Mouse (Mus musculus) left cerebral cortex, postnatal 10 days (tissue): ENCODE results near the gene Pknox2. TPM values are rescaled to one million over a fixed set of nuclear protein-coding genes. Genes with fewer than 3 reads are reported as not detected.

Source experiments
- DNase-seq, 2 experiments: peaks; one replicate each; pipeline ENCODE4 v3.0.0; 2021 to 2022; ENCODE audit warnings: low spot score in 2 of 2, mixed read lengths in 1 of 2; ENCODE audit errors: extremely low spot score in 1 of 2
- intact Hi-C: fragments of 180-260 bp; cut with DNase I; formaldehyde crosslinking; loops from one replicate; pipeline ENCODE4 v1.15.1; 2025
- total RNA-seq, 2 experiments: library from RNA; stranded (reverse); gene quantifications; 2 replicates each; pipeline ENCODE4 v1.2.3; 2021

Gene Pknox2
- total RNA-seq, 2 experiments from 2014 or later: 72.9 to 75.7 TPM

- peak; percentile 86 to 91 for DNase-seq
- intact Hi-C loops: loop anchor here (1.0 to 5.0 kb wide), 2 partner anchors 175 to 262 kb away; no protein-coding TSS in a partner anchor
Measured at GRCm38 (mm10) chr9:36970651-36971050, 176.6 kb downstream of the Pknox2 start.

GRCm38 (mm10) chr9:36969131-36969530, 178.1 kb downstream of the Pknox2 start:
- intact Hi-C loops: loop anchor here (5.0 kb wide), 2 partner anchors 52 to 358 kb away; no protein-coding TSS in a partner anchor
- no peak for DNase-seq

DNA sequence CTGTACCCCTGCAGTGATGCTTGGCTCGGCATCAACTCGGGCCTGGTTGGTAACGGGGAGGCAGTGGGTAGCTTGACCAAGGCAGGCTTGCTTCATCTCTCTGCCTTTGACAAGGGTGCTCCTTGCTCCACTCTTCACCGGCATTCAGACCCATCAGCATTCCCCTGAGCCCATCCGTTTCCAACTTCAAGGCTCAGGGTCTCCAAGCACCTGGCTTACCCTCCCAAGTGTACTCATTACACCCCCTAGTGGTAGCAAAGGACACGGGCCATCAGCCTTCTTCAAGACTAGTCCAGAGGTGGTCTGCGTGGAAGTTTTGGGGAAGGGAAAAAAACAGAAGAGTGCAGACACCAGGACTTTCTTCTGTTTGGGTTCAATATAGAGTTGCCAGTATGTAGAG, 178.5 kb downstream of the Pknox2 start:
- DNase-seq: peak in 1 of 2 experiments; percentile 49
- intact Hi-C loops: loop anchor here (5.0 kb wide), 2 partner anchors 51 to 359 kb away; no protein-coding TSS in a partner anchor

DNA sequence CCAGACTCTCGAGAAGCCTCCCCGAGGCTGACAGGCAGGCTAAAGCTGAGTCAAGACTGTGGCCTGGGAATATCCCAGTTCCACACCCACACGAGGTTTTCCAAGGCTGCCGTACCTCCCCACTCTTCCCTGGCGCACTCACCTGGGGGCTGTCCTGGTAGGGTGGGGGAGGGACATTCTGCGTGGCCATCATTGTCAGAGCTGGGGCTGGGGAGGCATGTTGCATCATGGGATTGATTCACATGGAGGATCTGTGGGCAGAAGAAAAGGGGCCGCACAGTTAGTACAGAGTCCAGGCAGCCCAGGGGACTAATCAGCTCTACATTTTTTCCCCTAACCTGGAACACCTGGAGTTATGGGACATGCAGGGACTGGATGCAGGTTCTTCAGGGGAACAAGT, 179.0 kb downstream of the Pknox2 start:
- DNase-seq: no peak
- intact Hi-C loops: loop anchor here (5.0 kb wide), 2 partner anchors 51 to 359 kb away; no protein-coding TSS in a partner anchor

DNA sequence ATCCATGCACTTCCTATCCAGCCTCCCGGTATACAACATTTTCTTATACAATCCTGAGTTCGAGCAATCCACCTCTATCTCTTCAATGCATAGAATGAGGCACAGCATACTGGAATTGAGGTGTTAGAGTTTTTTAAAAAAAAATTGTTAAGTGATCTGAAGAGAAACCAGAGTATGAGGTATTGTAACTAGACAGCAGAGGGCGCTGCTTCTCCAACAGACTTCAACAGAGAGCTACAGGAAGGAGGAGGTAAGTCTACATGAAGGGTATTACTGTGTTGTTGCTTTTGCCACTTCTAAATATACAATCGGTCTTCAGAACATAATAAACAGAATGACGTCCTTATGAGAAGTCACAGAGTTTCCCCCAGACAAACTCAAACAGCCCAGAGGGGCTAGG, 181.5 kb downstream of the Pknox2 start:
- intact Hi-C loops: loop anchor here (5.0 kb wide), 2 partner anchors 48 to 362 kb away; no protein-coding TSS in a partner anchor
- peak; percentile 50 to 64 for DNase-seq

DNA sequence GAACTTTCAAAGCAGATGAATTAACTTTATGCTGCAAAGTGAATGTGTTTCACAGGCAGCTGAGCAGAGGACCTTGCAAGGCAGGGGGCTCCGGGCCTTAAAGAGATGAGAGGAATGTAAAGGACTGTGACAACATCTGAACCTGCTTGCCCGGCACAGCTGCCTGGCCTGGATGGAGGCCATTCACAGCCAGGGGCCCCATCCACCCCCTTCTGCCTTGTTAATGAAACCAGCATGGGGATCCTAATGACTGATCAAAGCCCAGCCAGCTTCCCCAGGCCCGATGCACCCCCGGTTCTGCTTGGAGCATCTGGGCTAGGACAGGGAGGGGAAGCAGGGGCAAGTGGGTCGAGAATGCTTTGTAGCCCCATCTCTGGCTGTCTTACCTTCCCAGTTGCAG, 183.0 kb downstream of the Pknox2 start:
- intact Hi-C loops: loop anchor here (5.0 kb wide), 1 partner anchor 62 kb away; no protein-coding TSS in a partner anchor
- no peak for DNase-seq

- DNase-seq: no peak
- intact Hi-C loops: loop anchor here (5.0 kb wide), 1 partner anchor 61 kb away; no protein-coding TSS in a partner anchor
Measured at GRCm38 (mm10) chr9:36963512-36963911, 183.7 kb downstream of the Pknox2 start.

DNA sequence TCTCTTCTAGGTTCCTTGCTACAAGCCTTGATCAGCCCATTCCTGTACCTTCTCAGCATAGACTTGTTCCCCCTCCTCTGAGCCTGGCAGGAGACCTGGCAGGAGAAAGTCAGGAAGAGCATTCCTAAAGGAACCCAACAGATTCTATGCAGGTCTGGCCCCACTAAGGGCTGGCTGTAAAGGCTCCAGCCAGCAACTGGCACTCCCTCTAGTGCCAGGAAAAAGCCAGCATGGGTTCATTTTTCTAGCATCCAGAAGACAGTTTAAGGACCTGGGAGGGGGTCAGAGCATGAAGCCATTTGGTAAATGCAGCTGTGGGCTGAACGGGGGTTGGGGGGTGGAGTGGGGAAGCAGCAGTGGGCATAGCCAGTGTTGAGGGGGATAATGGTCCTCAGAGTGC, 185.3 kb downstream of the Pknox2 start:
- DNase-seq: no peak
- intact Hi-C loops: loop anchor here (5.0 kb wide), 1 partner anchor 60 kb away; no protein-coding TSS in a partner anchor

- intact Hi-C loops: loop anchor here (5.0 kb wide), 1 partner anchor 59 kb away; no protein-coding TSS in a partner anchor
- DNase-seq: no peak
Measured at GRCm38 (mm10) chr9:36961153-36961552, 186.1 kb downstream of the Pknox2 start.

- no peak for DNase-seq
- intact Hi-C loops: no loop called here
Measured at GRCm38 (mm10) chr9:36951133-36951484, 196.1 kb downstream of the Pknox2 start.

GRCm38 (mm10) chr9:36950271-36951132, 196.7 kb downstream of the Pknox2 start:
- DNase-seq: no peak
- intact Hi-C loops: no loop called here

DNA sequence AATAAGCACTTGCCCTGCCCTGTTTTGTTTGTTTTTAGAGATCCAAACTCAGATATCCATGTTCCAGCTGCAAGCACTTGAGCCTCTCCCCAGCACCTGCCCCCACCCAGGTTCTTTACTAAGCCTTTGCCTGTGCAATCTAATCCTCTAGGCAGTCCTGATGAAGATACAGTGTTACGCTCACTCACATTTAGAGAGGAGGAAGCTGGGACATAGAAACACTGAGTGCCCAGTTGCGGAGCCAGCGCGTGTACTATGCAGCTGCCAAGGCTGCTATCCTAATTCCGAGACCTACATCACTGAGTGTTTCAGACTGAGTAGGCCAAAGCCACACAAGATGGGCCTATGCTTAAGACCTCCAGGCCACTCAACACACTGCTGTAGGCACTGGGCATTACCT, 199.0 kb downstream of the Pknox2 start:
- no peak for DNase-seq
- intact Hi-C loops: no loop called here

GRCm38 (mm10) chr9:36947056-36947694, 200.0 kb downstream of the Pknox2 start:
- intact Hi-C loops: no loop called here
- DNase-seq: no peak

GRCm38 (mm10) chr9:36944843-36945242, 202.4 kb downstream of the Pknox2 start:
- intact Hi-C loops: no loop called here
- peak; percentile 54 to 83 for DNase-seq

- intact Hi-C loops: no loop called here
- no peak for DNase-seq
Measured at GRCm38 (mm10) chr9:36942561-36942960, 204.6 kb downstream of the Pknox2 start.

DNA sequence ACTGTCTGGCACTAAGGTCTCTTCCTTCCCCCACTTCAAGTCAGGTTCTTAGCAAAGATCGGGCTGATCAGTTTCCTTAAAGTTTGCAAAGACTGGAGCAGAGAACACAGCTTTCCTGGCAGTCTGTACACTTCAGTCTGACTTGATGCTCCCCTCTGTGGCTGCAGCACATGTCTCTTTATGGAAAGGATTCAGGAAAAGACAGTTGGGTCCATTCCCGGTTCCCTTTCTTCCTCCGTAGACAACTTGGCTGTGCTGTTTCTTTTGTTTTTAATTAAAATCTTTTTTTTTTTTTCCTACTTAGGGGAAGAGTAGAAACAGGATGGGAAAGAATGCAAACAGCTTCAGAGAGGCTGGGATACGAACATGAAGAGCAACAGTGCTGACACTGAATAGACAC, 205.1 kb downstream of the Pknox2 start:
- DNase-seq: no peak
- intact Hi-C loops: no loop called here

GRCm38 (mm10) chr9:36941565-36941964, 205.6 kb downstream of the Pknox2 start:
- intact Hi-C loops: no loop called here
- DNase-seq: no peak

GRCm38 (mm10) chr9:36938601-36939078, 208.6 kb downstream of the Pknox2 start:
- intact Hi-C loops: no loop called here
- DNase-seq: no peak

- DNase-seq: peak; percentile 72 to 78
- intact Hi-C loops: no loop called here
Measured at GRCm38 (mm10) chr9:36933813-36934493, 213.3 kb downstream of the Pknox2 start.
